Comparison of ENCODE assay signal across 10 mouse cellular contexts in the genomic region with DNA sequence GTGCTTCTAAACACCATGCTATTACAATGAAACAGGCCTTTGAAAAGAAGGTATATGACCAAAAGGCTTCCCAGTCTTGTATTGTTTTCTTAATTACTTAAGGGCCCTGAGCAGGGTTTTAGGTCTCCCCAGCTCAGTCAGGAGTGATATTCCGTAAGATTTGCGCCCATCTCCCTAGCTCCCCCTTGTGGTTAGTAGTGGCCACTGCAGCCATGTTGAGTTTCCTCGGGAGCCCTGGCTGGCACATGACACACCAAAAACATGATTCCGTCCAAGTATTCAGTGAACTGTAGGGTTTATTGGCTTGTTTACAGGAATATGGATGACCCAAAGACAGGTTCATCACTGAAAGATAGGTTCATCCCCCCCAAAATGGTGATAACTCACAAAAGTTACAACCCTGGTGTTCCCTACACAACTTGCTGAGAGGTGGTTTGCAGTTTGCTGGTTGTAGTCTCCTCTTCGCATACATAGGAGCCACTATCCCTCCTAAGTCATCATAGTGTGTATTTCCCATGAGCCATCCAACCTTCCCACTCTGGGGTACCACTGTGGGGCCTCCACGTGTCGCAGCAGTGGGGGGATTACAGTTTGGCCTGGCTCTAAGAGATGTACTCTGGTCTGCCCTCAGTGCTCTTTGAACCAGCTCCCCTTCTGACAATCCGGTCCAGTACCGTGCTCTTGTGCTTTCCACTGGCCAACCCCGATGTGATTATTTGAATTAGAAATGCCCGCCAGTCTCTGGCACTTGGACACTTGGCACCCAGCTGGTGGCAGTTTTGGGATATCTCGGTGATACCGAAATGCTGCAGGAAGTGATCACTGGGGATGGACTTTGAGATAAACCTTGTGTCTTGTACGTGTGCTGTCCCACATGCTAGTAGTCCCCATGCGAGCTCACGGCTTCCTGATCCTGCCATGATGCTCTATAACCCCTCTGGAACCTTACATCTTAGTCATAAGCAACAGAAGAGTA. TPM values are rescaled to one million over a fixed set of nuclear protein-coding genes. Genes with fewer than 3 reads are reported as not detected.
DNase-seq lines count a peak whose midpoint lies in the region; ATAC-seq and TF ChIP-seq lines count a peak whose summit lies in the region.
"Had no signal": no experiment of that assay in that cellular context is flagged by ENCODE, and none has a peak within 500 bp of the region (broad histone marks: within the 10 kb centered on the region; RNA-seq: fewer than 3 reads in every experiment).

No protein-coding gene starts in this region.

- TF ChIP-seq CTCF in heart, postnatal 0 days (IDR thresholded peaks at IDR 0.05; ENCODE audit: low read depth) = peak; percentile 93

- no peak overlapping the region for H3K9ac ChIP-seq in midbrain, embryonic 16.5 days (ENCODE audit: low read depth, low read length)
- H3K9ac ChIP-seq in heart, postnatal 0 days (replicated peaks; ENCODE audit: low read depth, low read length) = no peak overlapping the region

- peak; percentile 60 for DNase-seq in midbrain, embryonic 10.5 days (ENCODE audit: low spot score)
- DNase-seq in NIH3T3 (ENCODE audit: low read depth) = peak; percentile 74
- DNase-seq in cerebellum, postnatal 14 days = peak; percentile 68 to 77
- DNase-seq in heart, postnatal 0 days (ENCODE audit: low spot score) = peak; percentile 56
- DNase-seq in layer of hippocampus, postnatal 14 days (ENCODE audit: low spot score in 2 of 2) = peak; percentile 56 to 59
- peak; percentile 43 to 50 for DNase-seq in spleen, postnatal 36 days (ENCODE audit: low spot score in 2 of 2)

- 71% methylated on average over 16 of the region's 16 CpGs for WGBS in midbrain, embryonic 10.5 days
- 67% methylated on average over 16 of the region's 16 CpGs for WGBS in midbrain, embryonic 16.5 days
- WGBS in heart, postnatal 0 days = 64% methylated on average over 16 of the region's 16 CpGs

- no peak overlapping the region for H3K4me2 ChIP-seq in midbrain, embryonic 16.5 days (ENCODE audit: low read length)
- H3K4me2 ChIP-seq in heart, postnatal 0 days (ENCODE audit: low read depth, low read length) = no peak overlapping the region

- H3K9me3 ChIP-seq in midbrain, embryonic 10.5 days (replicated peaks) = no peaks in the 10 kb centered on the region
- no peaks in the 10 kb centered on the region for H3K9me3 ChIP-seq in midbrain, embryonic 16.5 days (replicated peaks; ENCODE audit: control insufficient read depth, low read length, poor library complexity, severe bottlenecking)
- no peaks in the 10 kb centered on the region; the same call in 1 of the 2 replicates for H3K9me3 ChIP-seq in heart, postnatal 0 days (replicated peaks; ENCODE audit: control insufficient read depth, low read length)

- H3K4me3 ChIP-seq in midbrain, embryonic 10.5 days = no peak overlapping the region
- no peak overlapping the region for H3K4me3 ChIP-seq in midbrain, embryonic 16.5 days (ENCODE audit: low read depth, low read length)
- H3K4me3 ChIP-seq in heart, postnatal 0 days (ENCODE audit: low read depth, low read length) = no peak overlapping the region

- ATAC-seq in midbrain, embryonic 16.5 days = no peak
- no peak for ATAC-seq in heart, postnatal 0 days (ENCODE audit: insufficient read depth, low read depth)
- peak; percentile 71 for ATAC-seq in megakaryocyte progenitor cell, adult 5-6 weeks (replicated peaks; ENCODE audit: poor library complexity)

- no peak for TF ChIP-seq EP300 in heart, postnatal 0 days (IDR thresholded peaks at IDR 0.05; ENCODE audit: low read depth)

- H3K4me1 ChIP-seq in midbrain, embryonic 10.5 days = peaks cover 9% of the 10 kb centered on the region
- H3K4me1 ChIP-seq in midbrain, embryonic 16.5 days (ENCODE audit: control insufficient read depth, insufficient read depth, low read length) = no peaks in the 10 kb centered on the region
- peaks cover 9% of the 10 kb centered on the region for H3K4me1 ChIP-seq in heart, postnatal 0 days (ENCODE audit: control insufficient read depth, insufficient read depth)

- H3K27ac ChIP-seq in midbrain, embryonic 10.5 days (replicated peaks) = no peak overlapping the region
- H3K27ac ChIP-seq in midbrain, embryonic 16.5 days (ENCODE audit: low read length) = no peak overlapping the region
- H3K27ac ChIP-seq in heart, postnatal 0 days (ENCODE audit: low read depth) = no peak overlapping the region

- H3K27me3 ChIP-seq in midbrain, embryonic 10.5 days (ENCODE audit: low read depth, poor library complexity, severe bottlenecking) = no peaks in the 10 kb centered on the region
- H3K27me3 ChIP-seq in midbrain, embryonic 16.5 days (ENCODE audit: control insufficient read depth, insufficient read depth, low read depth, low read length) = no peaks in the 10 kb centered on the region
- no peaks in the 10 kb centered on the region for H3K27me3 ChIP-seq in heart, postnatal 0 days (ENCODE audit: control insufficient read depth, insufficient read depth, low read length)

- peaks cover 62% of the 10 kb centered on the region for H3K36me3 ChIP-seq in midbrain, embryonic 10.5 days
- peaks cover 30% of the 10 kb centered on the region for H3K36me3 ChIP-seq in midbrain, embryonic 16.5 days (ENCODE audit: control insufficient read depth, insufficient read depth, low read length)
- H3K36me3 ChIP-seq in heart, postnatal 0 days (replicated peaks; ENCODE audit: control insufficient read depth, insufficient read depth, low read length) = peaks cover 48% of the 10 kb centered on the region

RNA-seq across cellular contexts. Expression of a gene that starts 16.4 kb away (rescaled TPM):
- 139 and 150 TPM in 2 replicates for polyA plus RNA-seq in midbrain, embryonic 10.5 days (2016; fragmentation: Nextera tagmentation; extraction: Ambion mirVana)
- 106 and 113 TPM in 2 replicates for polyA plus RNA-seq in midbrain, embryonic 16.5 days (2015; fragmentation: Nextera tagmentation; extraction: Ambion mirVana)
- 58.7 and 62.3 TPM in 2 replicates for total RNA-seq in heart, postnatal 0 days (2014; rRNA removed; ENCODE audit: low replicate concordance)
- 60.7 and 73.1 TPM in 2 replicates for polyA plus RNA-seq in heart, postnatal 0 days (2015; fragmentation: Nextera tagmentation; extraction: Ambion mirVana)
- total RNA-seq in layer of hippocampus, postnatal 14 days (2021) = 10 to 100 TPM; 65.5 to 65.8 TPM
- 65.7 and 68.6 TPM in 2 replicates for total RNA-seq in megakaryocyte progenitor cell, adult 5-6 weeks (2015)
- 60.1 and 62.8 TPM in 2 replicates for total RNA-seq in megakaryocyte progenitor cell, adult 5-6 weeks (2017)

RNA-seq across cellular contexts. Expression of a gene that starts 25.5 kb away (rescaled TPM):
- not detected in 2 replicates for polyA plus RNA-seq in midbrain, embryonic 10.5 days (2016; fragmentation: Nextera tagmentation; extraction: Ambion mirVana)
- not detected in 2 replicates for polyA plus RNA-seq in midbrain, embryonic 16.5 days (2015; fragmentation: Nextera tagmentation; extraction: Ambion mirVana)
- not detected in 2 replicates for total RNA-seq in heart, postnatal 0 days (2014; rRNA removed; ENCODE audit: low replicate concordance)
- polyA plus RNA-seq in heart, postnatal 0 days (2015; fragmentation: Nextera tagmentation; extraction: Ambion mirVana) = not detected in 2 replicates
- under 1 TPM; 0.21 to 0.37 TPM for total RNA-seq in layer of hippocampus, postnatal 14 days (2021)
- total RNA-seq in megakaryocyte progenitor cell, adult 5-6 weeks (2015) = not detected in 2 replicates
- total RNA-seq in megakaryocyte progenitor cell, adult 5-6 weeks (2017) = not detected in 2 replicates
- polyA plus RNA-seq: embryonic facial prominence, embryonic 14.5 days; lung, embryonic 16.5 days had no signal

RNA-seq across cellular contexts. Expression of a gene that starts 35.1 kb away (rescaled TPM):
- 0.47 TPM in 1 of 2 replicates, not detected in the other for polyA plus RNA-seq in midbrain, embryonic 10.5 days (2016; fragmentation: Nextera tagmentation; extraction: Ambion mirVana)
- polyA plus RNA-seq in midbrain, embryonic 16.5 days (2015; fragmentation: Nextera tagmentation; extraction: Ambion mirVana) = not detected in 2 replicates
- not detected in 2 replicates for total RNA-seq in heart, postnatal 0 days (2014; rRNA removed; ENCODE audit: low replicate concordance)
- polyA plus RNA-seq in heart, postnatal 0 days (2015; fragmentation: Nextera tagmentation; extraction: Ambion mirVana) = 0.26 and 0.36 TPM in 2 replicates
- total RNA-seq in layer of hippocampus, postnatal 14 days (2021) = not detected
- total RNA-seq in megakaryocyte progenitor cell, adult 5-6 weeks (2015) = not detected in 2 replicates
- not detected in 2 replicates for total RNA-seq in megakaryocyte progenitor cell, adult 5-6 weeks (2017)
- polyA plus RNA-seq: embryonic facial prominence, embryonic 14.5 days had no signal

RNA-seq across cellular contexts. Expression of a gene that starts 48.0 kb away (rescaled TPM):
- not detected in 2 replicates for polyA plus RNA-seq in midbrain, embryonic 10.5 days (2016; fragmentation: Nextera tagmentation; extraction: Ambion mirVana)
- polyA plus RNA-seq in midbrain, embryonic 16.5 days (2015; fragmentation: Nextera tagmentation; extraction: Ambion mirVana) = not detected in 2 replicates
- not detected in 2 replicates for total RNA-seq in heart, postnatal 0 days (2014; rRNA removed; ENCODE audit: low replicate concordance)
- polyA plus RNA-seq in heart, postnatal 0 days (2015; fragmentation: Nextera tagmentation; extraction: Ambion mirVana) = not detected in 2 replicates
- not detected for total RNA-seq in layer of hippocampus, postnatal 14 days (2021)
- total RNA-seq in megakaryocyte progenitor cell, adult 5-6 weeks (2015) = not detected in 2 replicates
- not detected in 2 replicates for total RNA-seq in megakaryocyte progenitor cell, adult 5-6 weeks (2017)
- polyA plus RNA-seq: embryonic facial prominence, embryonic 14.5 days; lung, embryonic 16.5 days had no signal

RNA-seq across cellular contexts. Expression of a gene that starts 53.1 kb away (rescaled TPM):
- polyA plus RNA-seq in midbrain, embryonic 10.5 days (2016; fragmentation: Nextera tagmentation; extraction: Ambion mirVana) = 59.0 and 61.3 TPM in 2 replicates
- polyA plus RNA-seq in midbrain, embryonic 16.5 days (2015; fragmentation: Nextera tagmentation; extraction: Ambion mirVana) = 65.3 and 73.1 TPM in 2 replicates
- 20.0 and 32.8 TPM in 2 replicates for total RNA-seq in heart, postnatal 0 days (2014; rRNA removed; ENCODE audit: low replicate concordance)
- 21.4 and 22.3 TPM in 2 replicates for polyA plus RNA-seq in heart, postnatal 0 days (2015; fragmentation: Nextera tagmentation; extraction: Ambion mirVana)
- 10 to 100 TPM; 43.9 to 44.7 TPM for total RNA-seq in layer of hippocampus, postnatal 14 days (2021)
- 47.1 and 57.8 TPM in 2 replicates for total RNA-seq in megakaryocyte progenitor cell, adult 5-6 weeks (2015)
- 54.1 and 62.5 TPM in 2 replicates for total RNA-seq in megakaryocyte progenitor cell, adult 5-6 weeks (2017)
